Mouse (Mus musculus): ENCODE results near the gene Stk11.

The Stk11 gene

GRCm38 (mm10) chr10:80146568-80147011 lies 31.0 kb downstream of the Stk11 start:
- DNase-seq, result peak; percentile 77

- DNase-seq, result peak; percentile 54
Measured at GRCm38 (mm10) chr10:80147146-80147718, 31.6 kb downstream of the Stk11 start.

- DNase-seq, result peak; percentile 91
Measured at GRCm38 (mm10) chr10:80147719-80148601, 32.4 kb downstream of the Stk11 start, which contains the start of gene Midn. Gene Midn (plus strand): TSS chr10:80148272.

- peak; percentile 96 for DNase-seq
Measured at GRCm38 (mm10) chr10:80148610-80149290, 33.1 kb downstream of the Stk11 start.

- DNase-seq, result peak; percentile 99
Measured at GRCm38 (mm10) chr10:80149291-80150225, 34.0 kb downstream of the Stk11 start.

- peak; percentile 64 for DNase-seq
Measured at GRCm38 (mm10) chr10:80150226-80151210, 34.9 kb downstream of the Stk11 start.

GRCm38 (mm10) chr10:80151211-80152034 lies 35.8 kb downstream of the Stk11 start:
- DNase-seq, result peak; percentile 92

GRCm38 (mm10) chr10:80152071-80152872 lies 36.7 kb downstream of the Stk11 start:
- DNase-seq, result peak; percentile 88

GRCm38 (mm10) chr10:80152873-80153260 lies 37.3 kb downstream of the Stk11 start:
- peak; percentile 87 for DNase-seq

- peak; percentile 76 for DNase-seq
Measured at GRCm38 (mm10) chr10:80153713-80154112, 38.1 kb downstream of the Stk11 start.

- no peak for DNase-seq
Measured at GRCm38 (mm10) chr10:80154384-80154783, 38.8 kb downstream of the Stk11 start.

- no peak for DNase-seq
Measured at GRCm38 (mm10) chr10:80155277-80155676, 39.7 kb downstream of the Stk11 start.

- peak; percentile 19 for DNase-seq
Measured at GRCm38 (mm10) chr10:80156002-80156751, 40.6 kb downstream of the Stk11 start.

GRCm38 (mm10) chr10:80156752-80157053 lies 41.1 kb downstream of the Stk11 start:
- DNase-seq, result no peak

GRCm38 (mm10) chr10:80157141-80157929 lies 41.7 kb downstream of the Stk11 start:
- DNase-seq, result no peak

- peak; percentile 75 for DNase-seq
Measured at GRCm38 (mm10) chr10:80158307-80158986, 42.8 kb downstream of the Stk11 start.

GRCm38 (mm10) chr10:80159021-80159560 lies 43.5 kb downstream of the Stk11 start:
- peak; percentile 75 for DNase-seq
